Mouse (Mus musculus): ENCODE data around the gene Mrpl46. TPM values are rescaled to one million over a fixed set of nuclear protein-coding genes. Genes with fewer than 3 reads are reported as not detected.

The Mrpl46 gene
- polyA plus RNA-seq, 1 experiment = 17.0 TPM

- Histone ChIP-seq H3K27ac (ENCODE audit: insufficient read depth, low read depth, low read length) (no peak overlapping the region), H3K4me3 (ENCODE audit: insufficient read depth, low read length) (no peak overlapping the region), H3K4me1 (ENCODE audit: control insufficient read depth, insufficient read depth, low read length) (peaks cover 11% of the 10 kb centered on the region)
- TF ChIP-seq CTCF (IDR thresholded peaks at IDR 0.05; ENCODE audit: low read depth, low read length) (no peak), POLR2A (IDR thresholded peaks at IDR 0.05; ENCODE audit: borderline replicate concordance, low read depth, low read length) (no peak)
These were observed 14.6 kb upstream of the Mrpl46 start for GRCm38 (mm10) chr7:78797843-78798455.

- peaks cover 11% of the 10 kb centered on the region for H3K4me1 ChIP-seq (ENCODE audit: control insufficient read depth, insufficient read depth, low read length)
- H3K27ac ChIP-seq (ENCODE audit: insufficient read depth, low read depth, low read length) = no peak overlapping the region
- TF ChIP-seq POLR2A (IDR thresholded peaks at IDR 0.05; ENCODE audit: borderline replicate concordance, low read depth, low read length) (no peak), CTCF (IDR thresholded peaks at IDR 0.05; ENCODE audit: low read depth, low read length) (no peak)
- H3K4me3 ChIP-seq (ENCODE audit: insufficient read depth, low read length) = no peak overlapping the region
These were observed 13.3 kb upstream of the Mrpl46 start for GRCm38 (mm10) chr7:78796624-78797023.

- H3K4me1 ChIP-seq (ENCODE audit: control insufficient read depth, insufficient read depth, low read length) = peaks cover 11% of the 10 kb centered on the region
- H3K27ac ChIP-seq (ENCODE audit: insufficient read depth, low read depth, low read length) = no peak overlapping the region
- TF ChIP-seq CTCF (IDR thresholded peaks at IDR 0.05; ENCODE audit: low read depth, low read length) (no peak), POLR2A (IDR thresholded peaks at IDR 0.05; ENCODE audit: borderline replicate concordance, low read depth, low read length) (no peak)
- no peak overlapping the region for H3K4me3 ChIP-seq (ENCODE audit: insufficient read depth, low read length)
These were observed 11.3 kb upstream of the Mrpl46 start for GRCm38 (mm10) chr7:78794571-78795092.

- Histone ChIP-seq H3K27ac (ENCODE audit: insufficient read depth, low read depth, low read length) (no peak overlapping the region), H3K4me3 (ENCODE audit: insufficient read depth, low read length) (no peak overlapping the region), H3K4me1 (ENCODE audit: control insufficient read depth, insufficient read depth, low read length) (peaks cover 11% of the 10 kb centered on the region)
- TF ChIP-seq POLR2A (IDR thresholded peaks at IDR 0.05; ENCODE audit: borderline replicate concordance, low read depth, low read length) (no peak), CTCF (IDR thresholded peaks at IDR 0.05; ENCODE audit: low read depth, low read length) (no peak)
These were observed 10.7 kb upstream of the Mrpl46 start for GRCm38 (mm10) chr7:78793895-78794570.

GRCm38 (mm10) chr7:78791359-78792222 is 8.3 kb upstream of the Mrpl46 start:
- TF ChIP-seq POLR2A (IDR thresholded peaks at IDR 0.05; ENCODE audit: borderline replicate concordance, low read depth, low read length) = no peak
- TF ChIP-seq CTCF (IDR thresholded peaks at IDR 0.05; ENCODE audit: low read depth, low read length) = no peak
- no peak overlapping the region for H3K4me3 ChIP-seq (ENCODE audit: insufficient read depth, low read length)
- H3K4me1 ChIP-seq (ENCODE audit: control insufficient read depth, insufficient read depth, low read length) = peaks cover 11% of the 10 kb centered on the region
- H3K27ac ChIP-seq (ENCODE audit: insufficient read depth, low read depth, low read length) = no peak overlapping the region

- no peak overlapping the region for H3K4me3 ChIP-seq (ENCODE audit: insufficient read depth, low read length)
- H3K4me1 ChIP-seq (ENCODE audit: control insufficient read depth, insufficient read depth, low read length) = no peaks in the 10 kb centered on the region
- no peak for TF ChIP-seq CTCF (IDR thresholded peaks at IDR 0.05; ENCODE audit: low read depth, low read length)
- no peak for TF ChIP-seq POLR2A (IDR thresholded peaks at IDR 0.05; ENCODE audit: borderline replicate concordance, low read depth, low read length)
- H3K27ac ChIP-seq (ENCODE audit: insufficient read depth, low read depth, low read length) = no peak overlapping the region
These were observed 4.6 kb upstream of the Mrpl46 start for GRCm38 (mm10) chr7:78787793-78788380.

GRCm38 (mm10) chr7:78785906-78786305 is 2.6 kb upstream of the Mrpl46 start:
- H3K4me1 ChIP-seq (ENCODE audit: control insufficient read depth, insufficient read depth, low read length) = peaks cover 5% of the 10 kb centered on the region
- H3K4me3 ChIP-seq (ENCODE audit: insufficient read depth, low read length) = no peak overlapping the region
- H3K27ac ChIP-seq (ENCODE audit: insufficient read depth, low read depth, low read length) = no peak overlapping the region
- TF ChIP-seq POLR2A (IDR thresholded peaks at IDR 0.05; ENCODE audit: borderline replicate concordance, low read depth, low read length) (no peak), CTCF (IDR thresholded peaks at IDR 0.05; ENCODE audit: low read depth, low read length) (no peak)

GRCm38 (mm10) chr7:78778741-78779140 is 4.6 kb downstream of the Mrpl46 start:
- Histone ChIP-seq H3K4me3 (ENCODE audit: insufficient read depth, low read length) (no peak overlapping the region), H3K4me1 (ENCODE audit: control insufficient read depth, insufficient read depth, low read length) (peaks cover 5% of the 10 kb centered on the region), H3K27ac (ENCODE audit: insufficient read depth, low read depth, low read length) (no peak overlapping the region)
- TF ChIP-seq CTCF (IDR thresholded peaks at IDR 0.05; ENCODE audit: low read depth, low read length) (no peak), POLR2A (IDR thresholded peaks at IDR 0.05; ENCODE audit: borderline replicate concordance, low read depth, low read length) (no peak)

- TF ChIP-seq CTCF (IDR thresholded peaks at IDR 0.05; ENCODE audit: low read depth, low read length) = no peak
- TF ChIP-seq POLR2A (IDR thresholded peaks at IDR 0.05; ENCODE audit: borderline replicate concordance, low read depth, low read length) = no peak
- no peak overlapping the region for H3K4me3 ChIP-seq (ENCODE audit: insufficient read depth, low read length)
These were observed 12.4 kb downstream of the Mrpl46 start for GRCm38 (mm10) chr7:78770936-78771335.

More at GRCm38 (mm10) chr7:78770936-78771335, 12.4 kb downstream of the Mrpl46 start:
- H3K27ac ChIP-seq (ENCODE audit: insufficient read depth, low read depth, low read length) = no peak overlapping the region
- H3K4me1 ChIP-seq (ENCODE audit: control insufficient read depth, insufficient read depth, low read length) = no peaks in the 10 kb centered on the region

Measured in bone marrow macrophage, adult 2 months (primary cell).